Mouse (Mus musculus): ENCODE results near the gene Mtch1. TPM values are rescaled to one million over a fixed set of nuclear protein-coding genes. Genes with fewer than 3 reads are reported as not detected.

Mtch1 gene
- polyA plus RNA-seq, 1 experiment from 2014 or later, result 350 TPM

GRCm38 (mm10) chr17:29305871-29306270, 41.9 kb downstream of the Mtch1 start:
- H3K27ac ChIP-seq (ENCODE audit: low read length), result no peak overlapping the region
- H3K9me3 ChIP-seq (ENCODE audit: low read length), result no peaks in the 10 kb centered on the region
- no peaks in the 10 kb centered on the region for H3K36me3 ChIP-seq (ENCODE audit: insufficient read depth, low read length)
- peaks cover 16% of the 10 kb centered on the region for H3K4me1 ChIP-seq (ENCODE audit: insufficient read depth, low read depth, low read length)
- no peaks in the 10 kb centered on the region for H3K27me3 ChIP-seq (replicated peaks; ENCODE audit: insufficient read depth, low read length)
- ATAC-seq (no peak), DNase-seq (ENCODE audit: low spot score) (no peak)
- no peak for TF ChIP-seq CTCF (IDR thresholded peaks at IDR 0.05)
- no peak for TF ChIP-seq EP300 (IDR thresholded peaks at IDR 0.05)
- H3K4me3 ChIP-seq (ENCODE audit: low read depth, low read length), result no peak overlapping the region
- 44% methylated on average over 7 of the region's 7 CpGs for WGBS
- H3K9ac ChIP-seq (replicated peaks; ENCODE audit: low read depth), result no peak overlapping the region
- peak overlapping the region; percentile 27; the same call in 1 of the 2 replicates for H3K4me2 ChIP-seq (replicated peaks; ENCODE audit: low read depth, low read length)

GRCm38 (mm10) chr17:29305058-29305806, 42.5 kb downstream of the Mtch1 start:
- Histone ChIP-seq H3K4me1 (ENCODE audit: insufficient read depth, low read depth, low read length) (peaks cover 16% of the 10 kb centered on the region), H3K36me3 (ENCODE audit: insufficient read depth, low read length) (no peaks in the 10 kb centered on the region), H3K9ac (replicated peaks; ENCODE audit: low read depth) (no peak overlapping the region), H3K9me3 (ENCODE audit: low read length) (no peaks in the 10 kb centered on the region), H3K27ac (ENCODE audit: low read length) (0 out of 2 replicates have a peak overlapping the region, but pooled peaks have one; percentile 43), H3K27me3 (replicated peaks; ENCODE audit: insufficient read depth, low read length) (no peaks in the 10 kb centered on the region), H3K4me3 (ENCODE audit: low read depth, low read length) (no peak overlapping the region), H3K4me2 (replicated peaks; ENCODE audit: low read depth, low read length) (peak overlapping the region; percentile 27)
- WGBS, result 19% methylated on average over 15 of the region's 15 CpGs
- ATAC-seq (peak; percentile 62), DNase-seq (ENCODE audit: low spot score) (peak; percentile 73)
- TF ChIP-seq EP300 (IDR thresholded peaks at IDR 0.05), result no peak
- no peak for TF ChIP-seq CTCF (IDR thresholded peaks at IDR 0.05)

- Histone ChIP-seq H3K9me3 (ENCODE audit: low read length) (no peaks in the 10 kb centered on the region), H3K27me3 (replicated peaks; ENCODE audit: insufficient read depth, low read length) (no peaks in the 10 kb centered on the region), H3K9ac (replicated peaks; ENCODE audit: low read depth) (no peak overlapping the region), H3K4me2 (replicated peaks; ENCODE audit: low read depth, low read length) (peak overlapping the region; percentile 27; the same call in 1 of the 2 replicates), H3K36me3 (ENCODE audit: insufficient read depth, low read length) (no peaks in the 10 kb centered on the region), H3K4me1 (ENCODE audit: insufficient read depth, low read depth, low read length) (peaks cover 16% of the 10 kb centered on the region), H3K27ac (ENCODE audit: low read length) (0 out of 2 replicates have a peak overlapping the region, but pooled peaks have one; percentile 43), H3K4me3 (ENCODE audit: low read depth, low read length) (no peak overlapping the region)
- 37% methylated on average over 13 of the region's 13 CpGs for WGBS
- TF ChIP-seq CTCF (IDR thresholded peaks at IDR 0.05) (no peak), EP300 (IDR thresholded peaks at IDR 0.05) (no peak)
- peak; percentile 47 for ATAC-seq
- peak; percentile 61 for DNase-seq (ENCODE audit: low spot score)
Measured at GRCm38 (mm10) chr17:29304376-29305057, 43.2 kb downstream of the Mtch1 start.

- Histone ChIP-seq H3K9ac (replicated peaks; ENCODE audit: low read depth) (no peak overlapping the region), H3K4me3 (ENCODE audit: low read depth, low read length) (no peak overlapping the region), H3K27me3 (replicated peaks; ENCODE audit: insufficient read depth, low read length) (no peaks in the 10 kb centered on the region), H3K36me3 (ENCODE audit: insufficient read depth, low read length) (peaks cover 2% of the 10 kb centered on the region; the same call in 1 of the 2 replicates), H3K4me2 (replicated peaks; ENCODE audit: low read depth, low read length) (no peak overlapping the region), H3K9me3 (ENCODE audit: low read length) (no peaks in the 10 kb centered on the region), H3K4me1 (ENCODE audit: insufficient read depth, low read depth, low read length) (peaks cover 16% of the 10 kb centered on the region), H3K27ac (ENCODE audit: low read length) (no peak overlapping the region)
- no peak for TF ChIP-seq CTCF (IDR thresholded peaks at IDR 0.05)
- no peak for TF ChIP-seq EP300 (IDR thresholded peaks at IDR 0.05)
- WGBS, result 76% methylated on average over 3 of the region's 3 CpGs
- DNase-seq (ENCODE audit: low spot score), result no peak
- no peak for ATAC-seq
Measured at GRCm38 (mm10) chr17:29303856-29304255, 43.9 kb downstream of the Mtch1 start.

GRCm38 (mm10) chr17:29303087-29303486, 44.6 kb downstream of the Mtch1 start:
- DNase-seq (ENCODE audit: low spot score) (peak; percentile 47), ATAC-seq (no peak)
- Histone ChIP-seq H3K4me3 (ENCODE audit: low read depth, low read length) (no peak overlapping the region), H3K9me3 (ENCODE audit: low read length) (no peaks in the 10 kb centered on the region), H3K4me2 (replicated peaks; ENCODE audit: low read depth, low read length) (no peak overlapping the region), H3K27ac (ENCODE audit: low read length) (no peak overlapping the region), H3K4me1 (ENCODE audit: insufficient read depth, low read depth, low read length) (peaks cover 16% of the 10 kb centered on the region), H3K36me3 (ENCODE audit: insufficient read depth, low read length) (peaks cover 7% of the 10 kb centered on the region; the same call in 1 of the 2 replicates), H3K27me3 (replicated peaks; ENCODE audit: insufficient read depth, low read length) (no peaks in the 10 kb centered on the region), H3K9ac (replicated peaks; ENCODE audit: low read depth) (no peak overlapping the region)
- TF ChIP-seq CTCF (IDR thresholded peaks at IDR 0.05), result peak; percentile 59
- TF ChIP-seq EP300 (IDR thresholded peaks at IDR 0.05), result no peak
- WGBS, result 66% methylated on average over 3 of the region's 3 CpGs

GRCm38 (mm10) chr17:29302149-29302548, 45.6 kb downstream of the Mtch1 start:
- H3K9me3 ChIP-seq (ENCODE audit: low read length), result no peaks in the 10 kb centered on the region
- H3K27ac ChIP-seq (ENCODE audit: low read length), result no peak overlapping the region
- WGBS, result 74% methylated on average over 5 of the region's 5 CpGs
- no peak overlapping the region for H3K4me3 ChIP-seq (ENCODE audit: low read depth, low read length)
- TF ChIP-seq EP300 (IDR thresholded peaks at IDR 0.05) (no peak), CTCF (IDR thresholded peaks at IDR 0.05) (no peak)
- ATAC-seq, result no peak
- H3K4me2 ChIP-seq (replicated peaks; ENCODE audit: low read depth, low read length), result no peak overlapping the region
- H3K36me3 ChIP-seq (ENCODE audit: insufficient read depth, low read length), result peaks cover 7% of the 10 kb centered on the region; the same call in 1 of the 2 replicates
- no peak for DNase-seq (ENCODE audit: low spot score)
- H3K4me1 ChIP-seq (ENCODE audit: insufficient read depth, low read depth, low read length), result peaks cover 16% of the 10 kb centered on the region
- no peaks in the 10 kb centered on the region for H3K27me3 ChIP-seq (replicated peaks; ENCODE audit: insufficient read depth, low read length)
- no peak overlapping the region for H3K9ac ChIP-seq (replicated peaks; ENCODE audit: low read depth)
